Mouse (Mus musculus) heart, adult 2 months (tissue): ENCODE measurements around the gene Mlxip.

ENCODE experiments used
- CTCF ChIP-seq: fragments of 200-600 bp; IDR thresholded peaks from 2 replicates; pipeline ENCODE4 v1.8.1; 2022; ENCODE audit warnings: antibody characterized with exemption, mild to moderate bottlenecking, moderate library complexity
- POLR2A ChIP-seq: fragments of 200-500 bp; IDR thresholded peaks from 2 replicates; pipeline ENCODE4 v1.6.1; 2011; ENCODE audit warnings: mild to moderate bottlenecking, low read depth, low read length, control low read depth; ENCODE audit not compliant: insufficient read depth

GRCm38 (mm10) chr5:123376569-123376968 lies 18.0 kb upstream of the Mlxip start:
- TF ChIP-seq CTCF: no peak
- no peak for TF ChIP-seq POLR2A
